Mouse (Mus musculus): ENCODE results near the gene Ptprm. TPM values are rescaled to one million over a fixed set of nuclear protein-coding genes. Genes with fewer than 3 reads are reported as not detected.
A peak's percentile ranks its signal among the peaks of the same experiment; 100 is the strongest.

Gene Ptprm
- polyA plus RNA-seq, 1 experiment from 2014 or later, result 10.6 TPM

DNA sequence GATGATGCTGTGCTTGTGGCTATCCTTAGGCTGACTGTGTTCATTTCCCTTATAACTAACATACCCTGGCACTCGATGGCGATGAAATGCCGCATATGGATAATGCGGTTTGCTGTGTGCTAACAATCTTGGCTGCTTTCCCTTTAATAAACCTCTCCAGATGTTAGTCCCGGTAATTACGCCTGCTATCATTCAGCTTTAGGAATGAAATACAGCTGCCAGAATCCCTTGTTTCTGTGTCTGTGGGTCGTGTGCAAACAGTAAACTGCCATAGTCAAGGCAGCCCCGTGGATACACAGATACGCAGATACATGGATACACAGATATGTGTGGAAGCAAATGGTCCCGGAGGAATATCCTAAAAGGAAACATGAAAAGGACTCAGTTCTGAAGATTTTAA, 116.8 kb downstream of the Ptprm start:
- H3K27ac ChIP-seq (replicated peaks), result no peak overlapping the region
- no peaks in the 10 kb centered on the region for H3K27me3 ChIP-seq (replicated peaks; ENCODE audit: low read depth, poor library complexity, severe bottlenecking)
- peaks cover 13% of the 10 kb centered on the region for H3K4me1 ChIP-seq
- no peaks in the 10 kb centered on the region for H3K9me3 ChIP-seq
- DNase-seq (ENCODE audit: low spot score), result no peak
- WGBS, result 73% methylated on average over 10 of the region's 10 CpGs
- H3K4me3 ChIP-seq, result no peak overlapping the region
- no peaks in the 10 kb centered on the region for H3K36me3 ChIP-seq (replicated peaks)

DNA sequence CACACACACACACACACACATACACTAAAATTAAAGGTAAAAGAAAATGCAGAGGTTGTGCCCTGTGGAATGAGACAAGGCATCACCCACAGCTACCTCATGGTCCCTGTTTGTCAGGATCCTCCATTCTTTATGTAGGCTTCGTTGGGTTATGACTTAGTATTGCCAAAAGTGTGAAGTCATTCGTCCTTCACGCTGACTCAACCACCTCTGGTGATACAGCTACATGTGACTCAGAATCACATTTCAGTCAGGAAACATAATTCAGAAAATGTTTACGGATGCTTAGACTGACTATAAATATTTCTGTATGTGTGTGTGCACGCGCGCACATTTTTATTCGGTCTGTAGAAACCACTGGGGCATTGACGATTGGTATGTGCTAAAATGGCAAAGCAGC, 121.2 kb downstream of the Ptprm start:
- 97% methylated on average over 9 of the region's 9 CpGs for WGBS
- H3K4me3 ChIP-seq, result no peak overlapping the region

DNA sequence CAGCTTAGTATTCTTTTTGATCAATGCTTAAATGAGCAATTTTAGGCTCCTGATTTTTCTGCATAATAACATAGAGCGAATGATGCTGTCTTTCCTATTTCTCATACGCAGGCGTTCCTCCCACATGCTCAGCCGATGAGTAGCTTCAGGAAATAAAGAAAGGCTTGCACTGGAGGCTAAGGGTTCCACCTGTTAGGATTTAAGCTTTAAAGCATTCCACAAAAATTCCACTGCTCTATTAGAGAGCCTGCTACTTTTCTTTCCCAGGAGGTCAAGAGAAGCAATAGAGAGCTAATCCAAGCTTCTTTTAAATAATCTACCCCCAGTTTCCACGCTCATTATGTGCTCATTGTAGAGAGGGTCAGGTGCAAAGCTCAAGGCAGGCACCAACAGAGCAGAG, 127.3 kb downstream of the Ptprm start:
- Histone ChIP-seq H3K27me3 (replicated peaks; ENCODE audit: low read depth, poor library complexity, severe bottlenecking) (no peaks in the 10 kb centered on the region), H3K36me3 (replicated peaks) (no peaks in the 10 kb centered on the region), H3K4me1 (peaks cover 21% of the 10 kb centered on the region), H3K9me3 (no peaks in the 10 kb centered on the region), H3K27ac (replicated peaks) (no peak overlapping the region), H3K4me3 (no peak overlapping the region)
- DNase-seq (ENCODE audit: low spot score), result no peak
- 39% methylated on average over 5 of the region's 5 CpGs for WGBS

More for the DNA sequence above, 121.2 kb downstream of the Ptprm start:
- no peaks in the 10 kb centered on the region for H3K36me3 ChIP-seq (replicated peaks)
- no peaks in the 10 kb centered on the region for H3K9me3 ChIP-seq
- no peak for DNase-seq (ENCODE audit: low spot score)
- H3K27me3 ChIP-seq (replicated peaks; ENCODE audit: low read depth, poor library complexity, severe bottlenecking), result no peaks in the 10 kb centered on the region
- peaks cover 8% of the 10 kb centered on the region for H3K4me1 ChIP-seq
- H3K27ac ChIP-seq (replicated peaks), result no peak overlapping the region

GRCm38 (mm10) chr17:67215326-67215725, 138.9 kb downstream of the Ptprm start:
- H3K36me3 ChIP-seq (replicated peaks), result no peaks in the 10 kb centered on the region
- H3K4me3 ChIP-seq, result no peak overlapping the region
- no peak for DNase-seq (ENCODE audit: low spot score)
- peaks cover 46% of the 10 kb centered on the region for H3K4me1 ChIP-seq
- 87% methylated on average over 1 of the region's 1 CpGs for WGBS
- no peaks in the 10 kb centered on the region for H3K27me3 ChIP-seq (replicated peaks; ENCODE audit: low read depth, poor library complexity, severe bottlenecking)
- peak overlapping the region; percentile 63 for H3K27ac ChIP-seq (replicated peaks)
- H3K9me3 ChIP-seq, result no peaks in the 10 kb centered on the region

GRCm38 (mm10) chr17:67213711-67214110, 140.5 kb downstream of the Ptprm start:
- peak overlapping the region; percentile 40 for H3K27ac ChIP-seq (replicated peaks)
- no peak overlapping the region for H3K4me3 ChIP-seq
- no peaks in the 10 kb centered on the region for H3K36me3 ChIP-seq (replicated peaks)
- peaks cover 61% of the 10 kb centered on the region for H3K4me1 ChIP-seq
- 13% methylated on average over 3 of the region's 3 CpGs for WGBS
- H3K27me3 ChIP-seq (replicated peaks; ENCODE audit: low read depth, poor library complexity, severe bottlenecking), result no peaks in the 10 kb centered on the region
- DNase-seq (ENCODE audit: low spot score), result peak; percentile 37
- H3K9me3 ChIP-seq, result no peaks in the 10 kb centered on the region

DNA sequence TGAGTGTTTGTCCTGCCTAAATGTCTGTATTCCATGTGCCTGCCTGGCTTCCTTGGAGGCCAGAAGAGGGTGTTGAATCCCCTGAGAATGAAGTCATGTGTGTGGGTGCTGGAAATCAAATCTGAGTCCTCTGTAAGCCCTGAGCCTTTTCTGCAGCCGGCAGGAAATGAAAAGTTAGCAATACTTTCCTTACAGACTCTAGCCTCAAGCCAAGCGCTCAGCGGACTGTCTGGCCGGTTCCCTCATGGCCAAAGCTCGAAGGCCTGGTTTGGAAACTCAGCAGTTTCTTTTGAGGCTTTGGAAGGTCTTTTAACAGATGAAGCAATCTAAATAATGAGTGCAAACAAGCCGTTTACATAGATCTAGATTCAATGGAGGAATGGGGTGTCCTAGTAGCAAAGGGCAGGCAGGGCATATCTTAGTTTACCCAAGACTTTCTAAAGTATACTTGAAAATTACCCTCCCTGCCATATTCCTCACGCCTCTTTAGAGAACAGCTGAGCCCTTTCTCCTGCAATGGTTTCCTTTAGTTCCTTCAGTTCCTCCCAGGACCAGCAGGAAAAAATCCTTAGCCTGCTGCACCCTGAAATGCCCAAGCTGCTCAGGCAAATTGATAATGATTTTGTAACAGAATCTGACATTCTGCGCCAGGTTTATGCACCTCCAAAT, 144.4 kb downstream of the Ptprm start:
- H3K4me3 ChIP-seq, result no peak overlapping the region
- peaks cover 49% of the 10 kb centered on the region for H3K4me1 ChIP-seq
- no peaks in the 10 kb centered on the region for H3K27me3 ChIP-seq (replicated peaks; ENCODE audit: low read depth, poor library complexity, severe bottlenecking)
- H3K9me3 ChIP-seq, result no peaks in the 10 kb centered on the region
- no peaks in the 10 kb centered on the region for H3K36me3 ChIP-seq (replicated peaks)
- no peak for DNase-seq (ENCODE audit: low spot score)
- 67% methylated on average over 8 of the region's 8 CpGs for WGBS
- H3K27ac ChIP-seq (replicated peaks), result no peak overlapping the region

- Histone ChIP-seq H3K9me3 (no peaks in the 10 kb centered on the region), H3K4me3 (no peak overlapping the region), H3K4me1 (peaks cover 37% of the 10 kb centered on the region), H3K27ac (replicated peaks) (no peak overlapping the region), H3K27me3 (replicated peaks; ENCODE audit: low read depth, poor library complexity, severe bottlenecking) (no peaks in the 10 kb centered on the region), H3K36me3 (replicated peaks) (no peaks in the 10 kb centered on the region)
- DNase-seq (ENCODE audit: low spot score), result no peak
- WGBS, result 88% methylated on average over 5 of the region's 5 CpGs
Observed at GRCm38 (mm10) chr17:67208600-67208999, 145.7 kb downstream of the Ptprm start.

DNA sequence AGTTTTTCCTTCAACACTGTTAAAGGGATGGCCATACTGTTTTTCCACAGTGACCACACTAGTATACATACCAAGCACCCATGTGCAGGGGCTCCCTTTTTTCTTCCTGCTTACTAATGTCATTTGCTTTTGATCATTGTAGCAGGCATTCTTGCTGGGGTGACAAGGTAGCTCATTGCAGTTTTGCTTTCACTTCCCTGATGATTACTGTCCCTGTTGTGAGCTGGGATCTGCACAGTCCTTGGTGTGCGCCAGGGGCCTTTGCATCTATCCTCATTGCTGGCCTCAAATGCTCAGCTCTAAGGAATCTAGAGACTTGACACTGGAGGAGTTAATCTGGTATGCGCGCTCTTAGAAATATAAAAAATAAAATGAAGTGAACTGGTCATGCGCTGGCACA, 147.3 kb downstream of the Ptprm start:
- Histone ChIP-seq H3K27ac (replicated peaks) (no peak overlapping the region), H3K9me3 (no peaks in the 10 kb centered on the region), H3K4me3 (no peak overlapping the region), H3K27me3 (replicated peaks; ENCODE audit: low read depth, poor library complexity, severe bottlenecking) (no peaks in the 10 kb centered on the region), H3K4me1 (peaks cover 26% of the 10 kb centered on the region), H3K36me3 (replicated peaks) (no peaks in the 10 kb centered on the region)
- 95% methylated on average over 4 of the region's 4 CpGs for WGBS
- DNase-seq (ENCODE audit: low spot score), result no peak

- Histone ChIP-seq H3K9me3 (no peaks in the 10 kb centered on the region), H3K36me3 (replicated peaks) (no peaks in the 10 kb centered on the region), H3K4me1 (peaks cover 18% of the 10 kb centered on the region), H3K27me3 (replicated peaks; ENCODE audit: low read depth, poor library complexity, severe bottlenecking) (no peaks in the 10 kb centered on the region), H3K4me3 (no peak overlapping the region), H3K27ac (replicated peaks) (0 out of 2 replicates have a peak overlapping the region, but pooled peaks have one; percentile 10)
- 33% methylated on average over 7 of the region's 7 CpGs for WGBS
- no peak for DNase-seq (ENCODE audit: low spot score)
Observed at GRCm38 (mm10) chr17:67201151-67201550, 153.1 kb downstream of the Ptprm start.

DNA sequence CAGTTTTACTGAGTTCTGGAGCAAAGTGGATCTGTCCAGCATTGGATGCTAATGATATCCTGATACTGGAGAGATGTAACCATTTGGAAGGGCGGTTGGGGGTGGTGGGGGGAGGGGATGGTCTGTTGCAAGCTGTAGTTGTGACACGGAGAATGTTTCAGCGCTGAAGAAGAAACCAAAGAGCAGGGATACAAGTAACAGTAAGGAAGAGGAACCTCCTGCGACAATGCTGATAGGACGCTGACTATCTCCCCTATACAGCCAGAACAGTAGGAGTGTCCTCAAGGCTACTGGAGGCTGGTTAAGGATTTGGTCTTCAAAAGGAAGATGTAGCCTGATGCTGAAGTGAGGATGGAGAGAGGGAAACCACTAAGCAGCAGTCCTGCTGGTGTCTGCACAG, 160.5 kb downstream of the Ptprm start:
- Histone ChIP-seq H3K27me3 (replicated peaks; ENCODE audit: low read depth, poor library complexity, severe bottlenecking) (no peaks in the 10 kb centered on the region), H3K27ac (replicated peaks) (no peak overlapping the region), H3K4me3 (no peak overlapping the region), H3K9me3 (no peaks in the 10 kb centered on the region), H3K4me1 (peaks cover 22% of the 10 kb centered on the region), H3K36me3 (replicated peaks) (no peaks in the 10 kb centered on the region)
- 65% methylated on average over 5 of the region's 5 CpGs for WGBS
- DNase-seq (ENCODE audit: low spot score), result no peak

DNA sequence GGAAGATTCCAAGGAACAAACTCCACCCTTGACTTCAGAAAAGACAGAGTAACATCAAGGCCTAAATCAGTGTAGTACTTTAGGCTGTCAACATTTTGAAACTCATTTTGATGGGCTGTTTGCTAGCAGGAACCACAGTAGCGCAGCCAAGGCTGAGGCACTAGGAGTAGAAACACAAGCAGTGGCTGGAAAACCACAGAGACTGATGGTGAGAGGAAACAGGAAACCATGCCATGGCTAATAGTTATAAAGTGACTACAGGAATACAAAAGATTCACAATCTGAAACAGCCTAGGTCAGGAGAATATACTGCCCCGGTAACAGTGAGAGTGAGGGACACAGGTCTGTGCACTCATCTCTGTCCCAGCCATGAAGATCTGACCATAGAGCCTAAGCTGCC, 165.7 kb downstream of the Ptprm start:
- DNase-seq (ENCODE audit: low spot score), result no peak
- Histone ChIP-seq H3K27me3 (replicated peaks; ENCODE audit: low read depth, poor library complexity, severe bottlenecking) (no peaks in the 10 kb centered on the region), H3K4me1 (peaks cover 6% of the 10 kb centered on the region), H3K9me3 (no peaks in the 10 kb centered on the region), H3K4me3 (no peak overlapping the region), H3K27ac (replicated peaks) (no peak overlapping the region), H3K36me3 (replicated peaks) (no peaks in the 10 kb centered on the region)
- 93% methylated on average over 2 of the region's 2 CpGs for WGBS

DNA sequence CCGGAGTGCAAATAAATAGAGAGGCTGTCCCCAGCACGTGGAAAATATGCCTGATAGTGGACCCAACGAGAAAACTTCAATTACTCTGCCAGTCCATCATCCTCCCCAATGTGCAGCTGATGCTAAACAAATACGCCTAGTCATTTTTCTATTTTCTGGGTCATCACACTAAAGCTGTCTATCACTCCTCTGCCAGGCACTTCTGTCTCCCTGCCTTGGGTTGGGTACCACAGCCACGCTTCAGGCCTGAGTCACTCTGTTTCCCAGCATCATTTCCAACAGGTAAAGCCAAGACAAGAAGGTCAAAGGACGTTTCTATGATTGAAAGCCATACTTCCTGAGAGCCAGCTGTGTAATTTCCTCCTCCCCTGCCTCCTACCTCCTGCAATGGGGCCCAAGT, 167.4 kb downstream of the Ptprm start:
- 70% methylated on average over 6 of the region's 6 CpGs for WGBS
- no peak overlapping the region for H3K4me3 ChIP-seq
- no peak for DNase-seq (ENCODE audit: low spot score)
- no peaks in the 10 kb centered on the region for H3K4me1 ChIP-seq
- no peaks in the 10 kb centered on the region for H3K27me3 ChIP-seq (replicated peaks; ENCODE audit: low read depth, poor library complexity, severe bottlenecking)
- H3K27ac ChIP-seq (replicated peaks), result no peak overlapping the region
- no peaks in the 10 kb centered on the region for H3K9me3 ChIP-seq
- no peaks in the 10 kb centered on the region for H3K36me3 ChIP-seq (replicated peaks)

DNA sequence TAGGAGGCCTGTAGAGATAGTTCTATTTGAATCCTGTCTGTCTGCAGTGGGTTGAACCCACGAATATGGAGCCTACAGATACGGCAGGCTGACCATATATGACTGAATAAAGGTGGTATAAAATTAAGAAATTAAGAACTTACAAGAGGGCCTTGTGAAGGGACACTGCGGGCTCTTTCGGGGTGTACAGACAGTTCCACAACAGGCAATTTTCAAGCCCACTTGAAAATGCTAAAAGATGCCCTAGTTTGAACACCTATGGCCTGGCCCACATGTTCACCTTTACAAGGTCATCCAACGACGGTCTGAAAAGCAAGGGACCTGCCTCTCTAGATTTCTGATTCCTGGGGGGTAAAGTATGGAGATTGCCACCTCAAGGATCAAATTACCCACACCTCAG, 168.3 kb downstream of the Ptprm start:
- no peaks in the 10 kb centered on the region for H3K4me1 ChIP-seq
- no peaks in the 10 kb centered on the region for H3K9me3 ChIP-seq
- no peak for DNase-seq (ENCODE audit: low spot score)
- no peak overlapping the region for H3K4me3 ChIP-seq
- 89% methylated on average over 6 of the region's 6 CpGs for WGBS
- H3K27ac ChIP-seq (replicated peaks), result no peak overlapping the region
- no peaks in the 10 kb centered on the region for H3K36me3 ChIP-seq (replicated peaks)
- no peaks in the 10 kb centered on the region for H3K27me3 ChIP-seq (replicated peaks; ENCODE audit: low read depth, poor library complexity, severe bottlenecking)
